Mouse (Mus musculus): Measurements from ENCODE around the gene Wwox.
A peak's percentile ranks its signal among the peaks of the same experiment; 100 is the strongest.

The Wwox gene

GRCm38 (mm10) chr8:114468526-114469207, 29.2 kb downstream of the Wwox start:
- no peak for DNase-seq (ENCODE audit: extremely low spot score, low read depth, low spot score)

GRCm38 (mm10) chr8:114469208-114469590, 29.7 kb downstream of the Wwox start:
- DNase-seq (ENCODE audit: extremely low spot score, low read depth, low spot score), result no peak

- no peak for DNase-seq (ENCODE audit: extremely low spot score, low read depth, low spot score)
These were observed 34.1 kb downstream of the Wwox start for GRCm38 (mm10) chr8:114473546-114473945.

- DNase-seq (ENCODE audit: extremely low spot score, low read depth, low spot score), result no peak
These were observed 37.5 kb downstream of the Wwox start for GRCm38 (mm10) chr8:114476919-114477318.

- DNase-seq (ENCODE audit: extremely low spot score, low read depth, low spot score), result no peak
These were observed 38.3 kb downstream of the Wwox start for GRCm38 (mm10) chr8:114477790-114478189.

GRCm38 (mm10) chr8:114479749-114480148, 40.3 kb downstream of the Wwox start:
- no peak for DNase-seq (ENCODE audit: extremely low spot score, low read depth, low spot score)

- DNase-seq (ENCODE audit: extremely low spot score, low read depth, low spot score), result no peak
These were observed 52.3 kb downstream of the Wwox start for GRCm38 (mm10) chr8:114491662-114492160.

GRCm38 (mm10) chr8:114499448-114500144, 60.1 kb downstream of the Wwox start:
- DNase-seq (ENCODE audit: extremely low spot score, low read depth, low spot score), result peak; percentile 85

- no peak for DNase-seq (ENCODE audit: extremely low spot score, low read depth, low spot score)
These were observed 62.5 kb downstream of the Wwox start for GRCm38 (mm10) chr8:114501906-114502305.

GRCm38 (mm10) chr8:114503196-114503595, 63.7 kb downstream of the Wwox start:
- DNase-seq (ENCODE audit: extremely low spot score, low read depth, low spot score), result no peak

- no peak for DNase-seq (ENCODE audit: extremely low spot score, low read depth, low spot score)
These were observed 65.4 kb downstream of the Wwox start for GRCm38 (mm10) chr8:114504889-114505288.

GRCm38 (mm10) chr8:114505351-114506347, 66.2 kb downstream of the Wwox start:
- no peak for DNase-seq (ENCODE audit: extremely low spot score, low read depth, low spot score)

- no peak for DNase-seq (ENCODE audit: extremely low spot score, low read depth, low spot score)
These were observed 67.9 kb downstream of the Wwox start for GRCm38 (mm10) chr8:114507404-114507803.

GRCm38 (mm10) chr8:114510226-114510625, 70.8 kb downstream of the Wwox start:
- no peak for DNase-seq (ENCODE audit: extremely low spot score, low read depth, low spot score)

- no peak for DNase-seq (ENCODE audit: extremely low spot score, low read depth, low spot score)
These were observed 72.8 kb downstream of the Wwox start for GRCm38 (mm10) chr8:114512075-114512935.

- no peak for DNase-seq (ENCODE audit: extremely low spot score, low read depth, low spot score)
These were observed 75.2 kb downstream of the Wwox start for GRCm38 (mm10) chr8:114514692-114515091.

GRCm38 (mm10) chr8:114523061-114523460, 83.6 kb downstream of the Wwox start:
- DNase-seq (ENCODE audit: extremely low spot score, low read depth, low spot score), result no peak

- no peak for DNase-seq (ENCODE audit: extremely low spot score, low read depth, low spot score)
These were observed 87.3 kb downstream of the Wwox start for GRCm38 (mm10) chr8:114526626-114527267.

- DNase-seq (ENCODE audit: extremely low spot score, low read depth, low spot score), result no peak
These were observed 88.3 kb downstream of the Wwox start for GRCm38 (mm10) chr8:114527648-114528221.

Measured in hindlimb bud, embryonic 11.5 days (tissue).